Mouse (Mus musculus) hindbrain, postnatal 0 days (tissue): ENCODE data around the gene Sec22a. TPM values are rescaled to one million over a fixed set of nuclear protein-coding genes. Genes with fewer than 3 reads are reported as not detected.

Source experiments
- ATAC-seq: fragments of 200-750 bp; cut with Nextera tagmentation; 2 replicates; pipeline ENCODE4 v1.8.0; 2017; ENCODE audit warnings: mild to moderate bottlenecking, moderate TSS enrichment, moderate library complexity
- DNase-seq: peaks from one replicate; pipeline ENCODE4 v3.0.0-alpha.2; 2015; ENCODE audit warnings: low spot score
- H3K27ac ChIP-seq: fragments of 300-500 bp; sonication (generic); 2 replicates; pipeline ENCODE4 v1.5.1; 2014; ENCODE audit warnings: mild to moderate bottlenecking
- H3K27me3 ChIP-seq: fragments of 300-500 bp; sonication (generic); 2 replicates; pipeline ENCODE4 v1.6.1; 2014; ENCODE audit warnings: low read length, mixed read lengths; ENCODE audit not compliant: insufficient read depth
- H3K36me3 ChIP-seq: fragments of 300-500 bp; sonication (generic); 2 replicates; pipeline ENCODE4 v1.6.1; 2014; ENCODE audit warnings: low read length, mixed read lengths; ENCODE audit not compliant: insufficient read depth
- H3K4me1 ChIP-seq: fragments of 300-500 bp; sonication (generic); 2 replicates; pipeline ENCODE4 v1.6.1; 2014; ENCODE audit warnings: antibody characterized with exemption, low read length, mixed read lengths; ENCODE audit not compliant: insufficient read depth
- H3K4me2 ChIP-seq: fragments of 300-500 bp; sonication (generic); 2 replicates; pipeline ENCODE4 v1.6.1; 2014; ENCODE audit warnings: low read depth, mild to moderate bottlenecking, low read length, moderate library complexity, mixed read lengths
- H3K4me3 ChIP-seq: fragments of 300-500 bp; sonication (generic); 2 replicates; pipeline ENCODE4 v1.5.1; 2014; ENCODE audit warnings: low read length
- H3K9ac ChIP-seq: fragments of 300-500 bp; sonication (generic); replicated peaks from 2 replicates; pipeline ENCODE4 v1.6.1; 2014; ENCODE audit warnings: mild to moderate bottlenecking, low read length, moderate library complexity, mixed read lengths
- H3K9me3 ChIP-seq: fragments of 300-500 bp; sonication (generic); 2 replicates; pipeline ENCODE4 v1.6.1; 2016; ENCODE audit warnings: low read length, mixed read lengths
- CTCF ChIP-seq: IDR thresholded peaks from 2 replicates; pipeline ENCODE4 v1.5.1; 2016; ENCODE audit warnings: antibody characterized with exemption, control low read depth, low read depth
- WGBS: fragments of 180-500 bp; shearing (Covaris S2); extraction: QIAGEN DNeasy Blood & Tissue Kit; methylation state at CpG from one replicate; pipeline ENCODE4 v1.1.7; 2014; 5-methylcytosine and 5-hydroxymethylcytosine counted together
- polyA plus RNA-seq: library from polyadenylated mRNA; unstranded; fragments of >200 nt; fragmentation: Nextera tagmentation; extraction: Ambion mirVana; gene quantifications from 2 replicates; pipeline ENCODE4 v1.2.1, GENCODE M21; 2015
- total RNA-seq: library from RNA; depleted of rRNA; stranded (reverse); fragments of >200 nt; gene quantifications from 2 replicates; pipeline ENCODE4 v1.2.3, GENCODE M21; 2014

The Sec22a gene
- total and polyA plus RNA-seq, 2 experiments from 2014 or later = 14.7 to 41.4 TPM

DNA sequence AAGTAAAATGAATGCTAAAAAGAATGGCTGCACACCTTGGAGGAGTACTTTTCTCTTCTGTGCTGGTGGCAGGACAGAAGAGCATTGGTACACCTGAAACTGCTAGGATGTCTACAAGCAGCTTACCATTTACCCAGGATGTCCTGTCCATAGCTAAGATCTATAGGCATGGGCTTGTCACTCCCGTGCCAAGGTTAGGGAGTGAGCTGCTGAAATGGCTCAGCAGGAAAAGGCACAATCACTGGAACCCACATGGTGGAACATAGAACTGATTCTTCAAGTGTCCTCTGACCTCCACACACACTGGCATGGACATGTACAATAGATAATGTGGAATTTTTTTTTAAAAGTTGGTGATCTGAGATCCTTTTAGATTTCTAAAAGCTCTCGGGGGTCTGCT lies 56.4 kb downstream of the Sec22a start:
- peaks cover 9% of the 10 kb centered on the region; the same call in 1 of the 2 replicates for H3K36me3 ChIP-seq
- no peaks in the 10 kb centered on the region for H3K27me3 ChIP-seq
- H3K4me2 ChIP-seq = no peak overlapping the region
- H3K9me3 ChIP-seq = no peaks in the 10 kb centered on the region
- WGBS = 88% methylated on average over 2 of the region's 2 CpGs
- H3K9ac ChIP-seq = no peak overlapping the region
- ATAC-seq = no peak
- TF ChIP-seq CTCF = no peak
- no peak overlapping the region for H3K4me3 ChIP-seq
- no peak for DNase-seq
- H3K4me1 ChIP-seq = no peaks in the 10 kb centered on the region
- H3K27ac ChIP-seq = no peak overlapping the region

DNA sequence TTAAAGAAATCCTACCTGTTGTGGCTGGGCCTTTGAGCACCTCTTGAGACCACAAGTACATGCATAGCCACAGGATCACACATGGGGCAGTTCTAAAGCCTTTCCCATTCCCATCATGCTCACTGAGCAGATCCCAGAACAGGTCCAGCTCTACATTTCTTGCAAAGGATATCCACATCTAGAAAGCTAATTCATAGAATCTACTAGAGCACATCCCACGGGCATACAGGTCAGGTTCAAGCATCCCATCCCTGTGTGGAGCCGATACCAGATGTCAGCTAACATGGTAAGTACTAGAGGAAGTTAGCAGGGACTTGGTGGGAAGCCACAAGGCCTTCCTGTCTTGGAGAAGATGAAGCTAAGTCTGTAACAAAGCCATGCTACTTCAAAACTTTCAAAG lies 57.1 kb downstream of the Sec22a start:
- Histone ChIP-seq H3K9ac (no peak overlapping the region), H3K4me2 (no peak overlapping the region), H3K9me3 (no peaks in the 10 kb centered on the region), H3K27ac (no peak overlapping the region), H3K4me1 (no peaks in the 10 kb centered on the region), H3K27me3 (no peaks in the 10 kb centered on the region), H3K4me3 (no peak overlapping the region), H3K36me3 (peaks cover 10% of the 10 kb centered on the region; the same call in 1 of the 2 replicates)
- 87% methylated on average over 2 of the region's 2 CpGs for WGBS
- TF ChIP-seq CTCF = no peak
- DNase-seq (no peak), ATAC-seq (no peak)

DNA sequence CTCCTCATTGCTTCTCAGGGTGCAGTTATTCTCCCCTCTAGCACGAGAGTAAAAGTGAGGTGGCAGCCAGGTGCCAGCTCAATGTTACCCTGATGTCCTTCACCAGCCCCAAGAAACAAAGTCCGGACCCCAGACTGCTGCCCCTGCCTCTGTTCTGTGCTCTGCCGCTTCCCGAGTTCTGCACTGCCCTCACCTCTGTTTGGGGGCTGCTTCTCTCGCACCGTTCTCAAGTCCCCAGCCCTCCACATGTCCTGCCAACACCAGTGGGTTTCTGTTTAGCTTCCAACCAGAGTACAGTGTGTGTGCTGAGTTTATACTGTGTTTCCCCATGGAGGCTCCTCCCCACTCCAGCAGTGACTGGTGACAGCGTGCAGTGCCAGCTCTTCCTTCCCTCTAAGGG lies 58.5 kb downstream of the Sec22a start:
- Histone ChIP-seq H3K9ac (no peak overlapping the region), H3K36me3 (peaks cover 15% of the 10 kb centered on the region; the same call in 1 of the 2 replicates), H3K4me2 (no peak overlapping the region), H3K9me3 (no peaks in the 10 kb centered on the region), H3K4me3 (no peak overlapping the region), H3K4me1 (no peaks in the 10 kb centered on the region), H3K27ac (no peak overlapping the region), H3K27me3 (no peaks in the 10 kb centered on the region)
- TF ChIP-seq CTCF = no peak
- no peak for ATAC-seq
- 88% methylated on average over 7 of the region's 7 CpGs for WGBS
- no peak for DNase-seq

DNA sequence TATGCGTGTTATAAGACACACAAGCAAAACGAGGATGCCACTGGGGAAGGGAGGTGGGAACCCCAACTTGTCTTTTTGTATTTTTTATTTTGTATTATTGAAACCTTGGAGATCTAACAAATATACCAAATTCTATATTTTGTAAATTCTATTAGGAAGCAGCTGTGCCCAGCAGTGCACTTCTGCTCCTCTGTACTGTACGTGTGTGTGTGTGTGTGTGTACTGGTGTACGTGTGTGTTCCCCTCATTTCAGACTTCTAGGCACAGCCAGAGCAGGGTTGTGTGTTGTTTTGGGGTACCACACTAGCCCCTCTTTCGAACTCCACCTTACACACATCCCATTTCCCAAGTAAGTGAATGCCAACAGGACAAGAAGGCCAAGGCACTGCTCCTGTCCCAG lies 59.3 kb downstream of the Sec22a start:
- ATAC-seq (no peak), DNase-seq (no peak)
- Histone ChIP-seq H3K9ac (no peak overlapping the region), H3K4me1 (no peaks in the 10 kb centered on the region), H3K36me3 (peaks cover 15% of the 10 kb centered on the region; the same call in 1 of the 2 replicates), H3K27ac (no peak overlapping the region), H3K9me3 (no peaks in the 10 kb centered on the region), H3K27me3 (no peaks in the 10 kb centered on the region), H3K4me2 (no peak overlapping the region), H3K4me3 (no peak overlapping the region)
- 90% methylated on average over 5 of the region's 5 CpGs for WGBS
- TF ChIP-seq CTCF = no peak

DNA sequence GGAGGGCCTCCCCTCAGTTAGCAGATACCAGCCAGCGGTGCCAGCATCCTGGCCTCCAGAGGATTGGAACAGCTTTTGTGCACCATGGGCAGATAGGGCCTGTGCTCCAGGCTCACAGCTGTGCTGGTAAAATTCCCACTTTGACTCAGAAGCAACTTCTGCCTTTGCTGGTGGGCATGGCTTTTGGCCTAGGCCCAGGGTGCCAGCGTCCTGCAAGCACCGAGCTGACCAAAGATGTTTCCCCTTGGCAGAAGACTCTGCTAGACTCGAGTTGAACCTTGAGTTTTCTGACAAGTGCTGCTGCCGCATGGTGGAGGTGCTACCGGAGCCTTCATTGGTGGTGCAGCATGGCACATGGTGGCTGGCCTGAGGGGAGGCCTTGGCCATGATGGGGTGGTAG lies 60.0 kb downstream of the Sec22a start:
- WGBS = 88% methylated on average over 6 of the region's 6 CpGs
- DNase-seq = no peak
- ATAC-seq = no peak
- Histone ChIP-seq H3K4me2 (no peak overlapping the region), H3K27me3 (no peaks in the 10 kb centered on the region), H3K9me3 (no peaks in the 10 kb centered on the region), H3K9ac (no peak overlapping the region), H3K4me3 (no peak overlapping the region), H3K4me1 (no peaks in the 10 kb centered on the region), H3K36me3 (peaks cover 17% of the 10 kb centered on the region; the same call in 1 of the 2 replicates), H3K27ac (no peak overlapping the region)
- TF ChIP-seq CTCF = no peak

DNA sequence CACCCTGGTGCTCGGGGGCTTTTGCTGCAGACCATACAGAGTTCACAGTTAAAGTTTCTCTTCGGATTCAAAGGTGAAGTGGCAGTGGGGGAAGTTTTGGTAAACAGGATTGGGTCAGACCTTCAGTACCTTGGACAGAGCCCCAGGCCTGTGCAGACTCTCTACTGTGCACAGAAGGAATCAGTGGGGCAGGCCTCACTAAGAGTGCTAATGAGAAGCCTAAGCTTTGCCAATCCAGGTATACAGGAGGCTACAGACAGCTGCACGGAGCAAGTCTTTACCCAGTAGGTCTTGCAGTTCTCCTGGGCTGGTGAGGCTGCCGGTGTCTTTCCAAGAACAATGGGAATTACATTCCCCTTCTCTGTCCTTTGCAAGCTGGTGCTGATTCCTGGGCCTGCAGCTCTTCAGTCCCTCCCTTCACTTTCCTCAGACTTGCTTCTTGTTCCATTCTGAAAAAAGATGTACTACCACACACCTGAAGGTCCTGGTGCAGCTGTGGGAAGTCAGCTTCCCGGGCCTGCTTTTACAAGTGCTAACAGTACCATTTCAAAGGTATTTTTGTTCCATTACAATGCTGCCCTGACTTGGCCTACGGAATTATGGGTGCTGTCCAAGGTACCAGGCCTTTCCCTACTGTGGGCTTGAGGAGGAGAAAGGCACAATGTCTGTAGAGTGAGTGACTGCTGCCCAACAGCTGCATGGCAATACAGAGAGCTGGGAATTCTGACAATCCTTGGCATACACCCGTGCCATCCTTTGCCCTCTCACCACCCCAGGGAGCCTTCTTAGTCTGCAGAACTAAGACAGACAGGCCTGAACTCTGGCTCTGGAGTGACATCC lies 61.1 kb downstream of the Sec22a start:
- Histone ChIP-seq H3K4me3 (no peak overlapping the region), H3K9ac (no peak overlapping the region), H3K27me3 (no peaks in the 10 kb centered on the region), H3K4me1 (no peaks in the 10 kb centered on the region), H3K36me3 (peaks cover 25% of the 10 kb centered on the region; the same call in 1 of the 2 replicates), H3K9me3 (no peaks in the 10 kb centered on the region), H3K4me2 (no peak overlapping the region), H3K27ac (no peak overlapping the region)
- ATAC-seq (no peak), DNase-seq (no peak)
- 54% methylated on average over 7 of the region's 7 CpGs for WGBS
- no peak for TF ChIP-seq CTCF

DNA sequence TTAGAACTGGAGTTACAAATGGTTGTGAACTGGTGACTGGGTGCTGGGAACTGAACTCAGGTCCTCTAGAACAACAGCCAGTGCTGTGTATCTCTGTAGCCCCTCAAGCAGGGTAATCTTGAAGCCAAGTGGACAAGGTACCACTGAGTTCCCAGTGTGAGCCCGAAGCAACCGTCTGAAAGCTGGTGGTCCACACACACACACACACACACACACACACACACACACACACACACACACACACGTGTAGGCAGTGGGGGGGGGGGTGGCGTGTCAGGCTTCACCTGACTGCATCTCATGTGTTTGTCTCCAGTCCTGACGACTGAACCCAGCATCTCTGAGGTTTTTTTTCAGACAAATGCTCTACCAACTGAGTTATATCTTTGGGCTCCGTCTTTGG lies 63.6 kb downstream of the Sec22a start:
- TF ChIP-seq CTCF = no peak
- Histone ChIP-seq H3K9ac (no peak overlapping the region), H3K4me3 (no peak overlapping the region), H3K27me3 (no peaks in the 10 kb centered on the region), H3K4me1 (no peaks in the 10 kb centered on the region), H3K36me3 (peaks cover 25% of the 10 kb centered on the region; the same call in 1 of the 2 replicates), H3K4me2 (no peak overlapping the region), H3K27ac (no peak overlapping the region), H3K9me3 (no peaks in the 10 kb centered on the region)
- no peak for ATAC-seq
- DNase-seq = no peak
- 87% methylated on average over 6 of the region's 6 CpGs for WGBS
